10 mouse cellular contexts compared by ENCODE assay signal in genomic region chr17:69416163-69416562, GRCm38 (mm10). TPM values are rescaled to one million over a fixed set of nuclear protein-coding genes. Genes with fewer than 3 reads are reported as not detected.
DNase-seq lines count a peak whose midpoint lies in the region; ATAC-seq and TF ChIP-seq lines count a peak whose summit lies in the region.
"Had no signal": no experiment of that assay in that cellular context is flagged by ENCODE, and none has a peak within 500 bp of the region (broad histone marks: within the 10 kb centered on the region; RNA-seq: fewer than 3 reads in every experiment).

No protein-coding gene starts in this region.

- 0 out of 2 replicates have a peak overlapping the region, but pooled peaks have one; percentile 28 for H3K9ac ChIP-seq in kidney, postnatal 0 days (ENCODE audit: low read depth, low read length)
- H3K9ac ChIP-seq in embryonic facial prominence, embryonic 11.5 days (replicated peaks; ENCODE audit: low read length) = peak overlapping the region; percentile 85; the same call in 1 of the 2 replicates
- peak overlapping the region; percentile 90; the same call in 1 of the 2 replicates for H3K9ac ChIP-seq in intestine, embryonic 16.5 days (ENCODE audit: low read depth, low read length)
- H3K9ac ChIP-seq in neural tube, embryonic 12.5 days = no peak overlapping the region

- no peak for TF ChIP-seq CTCF in kidney, postnatal 0 days (IDR thresholded peaks at IDR 0.05; ENCODE audit: low read depth)

- no peak overlapping the region for H3K27ac ChIP-seq in kidney, postnatal 0 days
- H3K27ac ChIP-seq in embryonic facial prominence, embryonic 11.5 days (replicated peaks; ENCODE audit: low read depth, low read length) = no peak overlapping the region
- H3K27ac ChIP-seq in intestine, embryonic 16.5 days (ENCODE audit: low read length) = no peak overlapping the region
- no peak overlapping the region for H3K27ac ChIP-seq in neural tube, embryonic 12.5 days

- H3K4me2 ChIP-seq in kidney, postnatal 0 days (ENCODE audit: low read length) = peak overlapping the region; percentile 61
- peak overlapping the region; percentile 73 for H3K4me2 ChIP-seq in embryonic facial prominence, embryonic 11.5 days (ENCODE audit: low read depth, low read length)
- H3K4me2 ChIP-seq in intestine, embryonic 16.5 days (ENCODE audit: low read depth, low read length) = peak overlapping the region; percentile 63
- H3K4me2 ChIP-seq in neural tube, embryonic 12.5 days (replicated peaks) = peak overlapping the region; percentile 58

- no peak for DNase-seq in kidney, postnatal 0 days (ENCODE audit: low spot score)
- DNase-seq in kidney, adult 11 months = no peak
- no peak for DNase-seq in embryonic facial prominence, embryonic 11.5 days (ENCODE audit: low spot score)
- DNase-seq in testis, postnatal 14 days (ENCODE audit: low spot score) = no peak
- no peak for DNase-seq in c-Kit-positive CD71-positive TER-119-positive erythroid progenitor cells, embryonic 14.5 days (ENCODE audit: low spot score)
- DNase-seq in cerebellum, adult 11-12 months = no peak
- DNase-seq: adrenal gland, postnatal 10 days; spleen, adult 18-20 months had no signal

- no peaks in the 10 kb centered on the region for H3K36me3 ChIP-seq in kidney, postnatal 0 days (ENCODE audit: insufficient read depth, low read length)
- H3K36me3 ChIP-seq in embryonic facial prominence, embryonic 11.5 days (replicated peaks; ENCODE audit: control insufficient read depth, insufficient read depth, low read depth, low read length) = no peaks in the 10 kb centered on the region
- H3K36me3 ChIP-seq in intestine, embryonic 16.5 days (ENCODE audit: control insufficient read depth, insufficient read depth, low read length) = no peaks in the 10 kb centered on the region
- no peaks in the 10 kb centered on the region for H3K36me3 ChIP-seq in neural tube, embryonic 12.5 days

- ATAC-seq in kidney, postnatal 0 days (replicated peaks; ENCODE audit: low FRiP score, low read depth) = no peak
- no peak for ATAC-seq in embryonic facial prominence, embryonic 11.5 days (replicated peaks; ENCODE audit: insufficient number of reproducible peaks, low FRiP score, low TSS enrichment, low read depth)
- no peak for ATAC-seq in intestine, embryonic 16.5 days
- ATAC-seq in neural tube, embryonic 12.5 days (ENCODE audit: low FRiP score, low read depth) = no peak

- H3K4me3 ChIP-seq in kidney, postnatal 0 days (replicated peaks; ENCODE audit: low read depth, low read length) = peak overlapping the region; percentile 68
- peak overlapping the region; percentile 60; the same call in 1 of the 2 replicates for H3K4me3 ChIP-seq in embryonic facial prominence, embryonic 11.5 days (ENCODE audit: low read depth, low read length)
- peak overlapping the region; percentile 79 for H3K4me3 ChIP-seq in intestine, embryonic 16.5 days (ENCODE audit: low read length)
- peak overlapping the region; percentile 72 for H3K4me3 ChIP-seq in neural tube, embryonic 12.5 days

- H3K27me3 ChIP-seq in kidney, postnatal 0 days (ENCODE audit: insufficient read depth, low read length) = no peaks in the 10 kb centered on the region
- no peaks in the 10 kb centered on the region for H3K27me3 ChIP-seq in embryonic facial prominence, embryonic 11.5 days (ENCODE audit: control insufficient read depth, insufficient read depth, low read length)
- H3K27me3 ChIP-seq in intestine, embryonic 16.5 days (replicated peaks; ENCODE audit: control insufficient read depth, insufficient read depth, low read length) = no peaks in the 10 kb centered on the region
- H3K27me3 ChIP-seq in neural tube, embryonic 12.5 days (replicated peaks) = no peaks in the 10 kb centered on the region

- H3K9me3 ChIP-seq in kidney, postnatal 0 days (replicated peaks; ENCODE audit: low read length) = no peaks in the 10 kb centered on the region
- H3K9me3 ChIP-seq in embryonic facial prominence, embryonic 11.5 days (replicated peaks; ENCODE audit: control insufficient read depth, low read length) = no peaks in the 10 kb centered on the region
- H3K9me3 ChIP-seq in intestine, embryonic 16.5 days (ENCODE audit: control insufficient read depth, low read length) = no peaks in the 10 kb centered on the region
- H3K9me3 ChIP-seq in neural tube, embryonic 12.5 days = no peaks in the 10 kb centered on the region

- H3K4me1 ChIP-seq in kidney, postnatal 0 days (replicated peaks; ENCODE audit: insufficient read depth, low read length) = no peaks in the 10 kb centered on the region
- H3K4me1 ChIP-seq in embryonic facial prominence, embryonic 11.5 days (ENCODE audit: control insufficient read depth, insufficient read depth, low read length) = no peaks in the 10 kb centered on the region
- H3K4me1 ChIP-seq in intestine, embryonic 16.5 days (ENCODE audit: control insufficient read depth, insufficient read depth, low read length) = peaks cover 3% of the 10 kb centered on the region
- no peaks in the 10 kb centered on the region; the same call in 1 of the 2 replicates for H3K4me1 ChIP-seq in neural tube, embryonic 12.5 days

RNA-seq across cellular contexts. Expression of gene Akain1, which starts 23.0 kb away (rescaled TPM):
- not detected in 2 replicates for polyA plus RNA-seq in kidney, postnatal 0 days (2015; fragmentation: Nextera tagmentation; extraction: Ambion mirVana)
- polyA plus RNA-seq in embryonic facial prominence, embryonic 11.5 days (2014; fragmentation: Nextera tagmentation; extraction: Ambion mirVana) = 0.15 and 0.17 TPM in 2 replicates
- polyA plus RNA-seq in intestine, embryonic 16.5 days (2015; fragmentation: Nextera tagmentation; extraction: Ambion mirVana) = not detected in 2 replicates
- 0.89 and 0.93 TPM in 2 replicates for polyA plus RNA-seq in neural tube, embryonic 12.5 days (2016; fragmentation: Nextera tagmentation; extraction: Ambion mirVana)

RNA-seq across cellular contexts. Expression of gene Zbtb14, which starts 33.3 kb away (rescaled TPM):
- polyA plus RNA-seq in kidney, postnatal 0 days (2015; fragmentation: Nextera tagmentation; extraction: Ambion mirVana) = 17.0 and 20.1 TPM in 2 replicates
- 29.7 and 34.5 TPM in 2 replicates for polyA plus RNA-seq in embryonic facial prominence, embryonic 11.5 days (2014; fragmentation: Nextera tagmentation; extraction: Ambion mirVana)
- 11.9 and 12.0 TPM in 2 replicates for polyA plus RNA-seq in intestine, embryonic 16.5 days (2015; fragmentation: Nextera tagmentation; extraction: Ambion mirVana)
- 29.5 and 29.8 TPM in 2 replicates for polyA plus RNA-seq in neural tube, embryonic 12.5 days (2016; fragmentation: Nextera tagmentation; extraction: Ambion mirVana)
